Mouse (Mus musculus): ENCODE measurements around the gene Plcb4.

The Plcb4 gene

DNA sequence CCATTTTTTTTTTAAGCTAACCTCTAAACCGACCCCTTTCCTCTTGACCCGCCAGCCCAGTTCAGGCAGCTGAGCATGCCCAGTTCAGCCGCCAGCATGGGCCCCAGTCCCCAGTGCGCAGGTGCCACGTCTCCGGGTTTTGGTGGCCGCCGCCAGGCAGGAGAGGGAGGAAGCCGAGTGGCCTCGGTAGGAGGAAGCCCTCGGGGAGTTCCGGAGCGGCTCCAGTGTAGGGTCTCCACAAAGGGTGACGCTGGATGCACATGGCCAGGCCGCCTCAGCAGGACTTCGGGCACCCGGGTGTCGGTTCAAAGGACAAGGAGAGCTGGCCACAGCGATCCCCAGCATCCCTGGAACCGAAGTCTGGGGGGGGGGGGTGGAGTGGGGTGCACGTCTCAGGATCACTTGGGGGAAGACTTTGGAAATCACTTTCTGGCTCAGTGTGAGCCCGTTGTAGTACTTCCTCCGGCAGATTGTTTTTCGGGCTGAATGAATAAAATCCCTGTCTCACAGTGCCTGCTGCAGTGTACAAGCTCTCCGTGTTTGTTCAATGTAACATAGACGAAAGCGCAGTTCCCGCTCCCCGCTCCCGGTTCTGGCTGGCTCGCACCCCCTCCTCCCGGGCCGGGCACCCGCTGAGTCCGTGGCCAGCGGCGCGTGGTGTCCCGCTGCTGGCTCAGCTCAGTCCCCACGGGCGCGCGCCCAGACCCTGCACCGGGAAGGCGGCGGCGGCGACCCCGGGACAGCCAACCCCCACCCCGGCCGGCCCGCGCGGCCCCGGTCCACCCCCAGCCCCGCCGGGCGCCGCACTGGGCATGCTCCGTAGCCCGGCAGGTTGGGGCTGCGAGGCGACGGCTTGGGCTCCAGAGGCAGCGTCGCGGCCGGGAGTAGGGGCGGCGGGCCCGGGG lies at the start of gene Plcb4:
Gene Plcb4 (plus strand): TSS at position 526 of the 905 bp plus-strand sequence.
- peak; percentile 78 for DNase-seq (ENCODE audit: low read depth, low spot score)

DNA sequence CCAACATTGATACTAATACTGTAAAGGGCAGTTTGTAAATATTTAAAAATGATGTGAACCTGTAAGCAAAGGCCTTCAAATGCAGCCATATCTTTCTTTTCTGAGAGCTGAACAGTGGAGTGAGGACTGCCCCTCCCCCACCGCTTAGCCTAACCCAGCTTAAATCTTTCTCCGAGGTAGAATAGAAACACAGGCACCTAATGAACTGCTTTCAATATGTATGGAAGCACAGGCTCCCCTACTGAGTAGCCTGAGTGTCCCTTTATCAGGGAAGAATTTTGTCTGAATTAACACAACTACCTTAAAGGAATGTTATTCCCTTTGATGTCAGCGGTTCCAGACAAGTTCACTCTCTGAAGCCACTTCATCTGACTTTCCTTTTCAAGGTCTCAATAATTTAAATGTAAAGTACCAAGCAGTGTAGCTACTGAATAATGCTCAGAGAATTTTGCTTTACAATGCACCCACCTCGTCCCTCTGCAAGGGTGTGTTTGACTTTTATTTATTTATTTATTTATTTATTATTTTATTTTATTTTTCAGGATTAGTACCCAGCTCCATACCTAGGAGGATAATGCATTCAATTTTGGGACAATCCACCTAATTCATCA lies 44.1 kb upstream of the Plcb4 start:
- no peak for DNase-seq (ENCODE audit: low read depth, low spot score)

DNA sequence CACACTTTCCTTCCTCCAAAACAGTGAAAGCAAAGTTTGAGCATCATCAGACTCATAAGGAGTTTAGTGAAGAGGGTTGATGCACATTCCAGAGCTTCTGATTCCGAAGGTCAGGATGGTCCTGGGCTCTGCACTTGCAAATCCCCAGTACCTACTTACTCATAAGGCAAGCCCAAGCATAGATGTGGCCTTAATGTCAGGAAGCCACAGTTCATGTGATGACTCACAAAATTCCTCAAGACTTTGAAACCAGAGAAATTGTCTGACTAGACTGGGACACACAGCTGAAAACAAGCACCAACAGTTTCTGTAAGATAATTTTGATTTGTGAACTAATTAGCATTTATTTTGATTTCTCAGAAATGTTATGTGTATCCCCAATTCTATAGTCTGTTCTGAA lies 42.7 kb upstream of the Plcb4 start:
- no peak for DNase-seq (ENCODE audit: low read depth, low spot score)

GRCm38 (mm10) chr2:135618551-135618950 lies 40.3 kb upstream of the Plcb4 start:
- no peak for DNase-seq (ENCODE audit: low read depth, low spot score)

GRCm38 (mm10) chr2:135619956-135620355 lies 38.9 kb upstream of the Plcb4 start:
- DNase-seq (ENCODE audit: low read depth, low spot score): no peak

- DNase-seq (ENCODE audit: low read depth, low spot score): no peak
Measured at GRCm38 (mm10) chr2:135627821-135628220, 31.0 kb upstream of the Plcb4 start.

GRCm38 (mm10) chr2:135637227-135637626 lies 21.6 kb upstream of the Plcb4 start:
- DNase-seq (ENCODE audit: low read depth, low spot score): no peak

DNA sequence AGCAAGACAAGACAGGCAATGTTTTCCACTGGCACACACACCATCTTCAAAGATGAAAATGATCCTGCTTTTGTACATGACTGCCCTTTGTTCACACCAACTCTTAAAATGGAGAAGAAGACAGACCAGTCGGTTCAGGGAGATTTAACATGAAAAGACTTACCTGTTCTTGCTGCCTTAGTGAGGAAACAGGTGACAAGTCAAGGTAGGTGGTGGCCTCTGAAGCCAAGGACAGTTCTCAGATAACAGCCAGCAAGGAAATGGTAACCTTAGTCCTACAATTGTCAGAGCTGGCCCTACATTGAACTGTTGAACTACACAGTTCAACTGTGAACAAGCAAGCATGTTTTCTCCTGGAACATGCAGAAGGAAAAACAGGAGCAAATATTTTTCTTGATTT lies 17.8 kb upstream of the Plcb4 start:
- DNase-seq (ENCODE audit: low read depth, low spot score): no peak

GRCm38 (mm10) chr2:135641636-135642035 lies 17.2 kb upstream of the Plcb4 start:
- no peak for DNase-seq (ENCODE audit: low read depth, low spot score)

GRCm38 (mm10) chr2:135646226-135646625 lies 12.6 kb upstream of the Plcb4 start:
- DNase-seq (ENCODE audit: low read depth, low spot score): no peak

GRCm38 (mm10) chr2:135646654-135647053 lies 12.2 kb upstream of the Plcb4 start:
- no peak for DNase-seq (ENCODE audit: low read depth, low spot score)

DNA sequence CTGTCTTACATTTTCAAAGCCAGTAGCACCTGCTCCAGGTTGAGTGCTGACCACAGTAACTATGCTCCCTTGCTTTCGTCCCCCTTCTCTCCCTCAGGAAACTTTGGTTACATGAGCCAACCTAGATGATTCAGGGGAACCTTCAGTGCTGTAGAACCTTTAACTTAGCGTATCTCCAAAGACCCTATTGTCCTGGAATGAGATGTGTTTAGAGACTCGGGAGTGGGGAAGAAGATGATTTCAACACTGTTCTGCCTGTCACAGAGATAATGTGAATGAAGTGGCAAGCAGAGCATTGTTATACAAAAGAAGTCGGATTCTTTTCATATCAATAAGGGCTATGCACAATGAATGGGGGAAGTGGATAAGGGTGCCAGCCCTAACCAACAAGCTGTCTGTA lies 10.8 kb upstream of the Plcb4 start:
- DNase-seq (ENCODE audit: low read depth, low spot score): no peak

DNA sequence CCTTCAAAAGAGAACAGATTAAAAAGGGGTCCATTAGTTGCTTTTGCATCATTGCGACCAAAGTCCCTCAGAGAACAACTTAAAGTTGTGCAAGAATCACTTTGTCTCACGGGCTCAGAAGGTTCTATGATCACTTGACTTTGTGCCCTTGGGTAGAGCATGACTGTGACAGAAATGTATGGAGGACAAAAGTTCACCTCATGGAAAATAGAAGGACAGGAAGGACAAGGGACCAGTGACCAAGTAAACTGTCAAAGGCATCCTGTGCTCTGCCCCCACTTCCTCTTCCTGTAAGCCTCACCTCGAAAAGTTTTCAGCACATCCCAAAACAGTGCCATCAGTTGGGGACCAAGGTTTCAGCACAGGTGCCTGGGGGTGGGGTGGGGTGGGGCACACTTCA lies 7.9 kb upstream of the Plcb4 start:
- DNase-seq (ENCODE audit: low read depth, low spot score): no peak

DNA sequence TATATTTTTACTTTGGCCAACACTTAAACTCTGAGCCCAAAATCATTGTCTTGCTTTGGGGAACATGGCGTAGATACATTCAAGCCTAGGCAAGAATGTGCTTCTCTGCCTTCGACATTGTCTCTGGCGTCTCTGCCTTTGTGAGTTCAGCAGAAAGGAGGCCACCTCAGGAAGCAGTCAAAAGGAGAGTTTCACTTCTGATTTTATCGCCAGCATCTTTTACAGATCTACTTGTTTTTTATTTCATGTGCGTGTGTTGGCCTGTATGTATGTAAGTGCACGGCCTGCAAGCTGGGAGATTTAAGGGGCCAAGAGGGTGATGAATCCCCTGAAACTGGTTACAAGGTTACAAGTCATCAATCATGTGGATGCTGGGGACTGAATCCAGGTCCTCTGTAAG lies 6.8 kb upstream of the Plcb4 start:
- peak; percentile 40 for DNase-seq (ENCODE audit: low read depth, low spot score)

- DNase-seq (ENCODE audit: low read depth, low spot score): no peak
Measured at GRCm38 (mm10) chr2:135652451-135652850, 6.4 kb upstream of the Plcb4 start.

DNA sequence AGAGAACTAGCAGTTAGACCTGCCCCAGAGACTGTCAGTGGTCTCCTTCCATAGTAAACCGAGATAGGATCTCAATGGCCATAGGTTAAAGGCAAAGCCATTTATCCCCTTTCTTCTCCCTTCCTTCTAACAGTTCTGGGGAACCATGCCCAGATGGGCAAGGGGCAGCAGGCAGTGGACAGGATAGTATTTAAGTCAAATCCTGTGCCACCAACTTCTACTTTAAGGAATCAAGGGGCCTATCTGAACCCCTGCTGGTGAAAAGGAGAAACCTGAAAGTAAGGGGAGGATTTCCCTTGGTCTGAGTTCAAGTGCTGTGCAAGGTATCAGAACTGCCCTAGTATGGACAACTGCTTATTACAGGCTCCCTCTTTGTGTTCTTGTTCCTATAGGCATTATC lies 2.9 kb upstream of the Plcb4 start:
- no peak for DNase-seq (ENCODE audit: low read depth, low spot score)

DNA sequence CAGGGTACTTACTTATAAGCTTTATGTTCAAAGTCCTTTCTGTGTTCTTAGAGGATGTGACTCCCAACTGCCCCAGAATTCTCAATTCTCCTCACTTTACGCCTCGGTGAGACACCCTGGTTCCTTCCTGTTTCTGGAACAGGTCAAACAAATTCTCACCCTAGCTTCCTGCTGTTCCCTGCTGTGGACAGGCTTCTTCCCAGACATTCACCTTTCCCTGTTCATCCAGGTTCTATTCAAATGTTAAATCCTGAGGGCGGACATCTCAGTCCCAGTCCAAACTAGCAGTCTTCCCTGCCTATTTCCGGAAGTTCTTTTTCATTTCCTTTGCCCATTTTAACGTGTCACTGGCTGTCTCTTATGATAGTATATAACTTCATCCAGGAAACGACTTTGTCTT lies 2.2 kb upstream of the Plcb4 start:
- no peak for DNase-seq (ENCODE audit: low read depth, low spot score)

DNA sequence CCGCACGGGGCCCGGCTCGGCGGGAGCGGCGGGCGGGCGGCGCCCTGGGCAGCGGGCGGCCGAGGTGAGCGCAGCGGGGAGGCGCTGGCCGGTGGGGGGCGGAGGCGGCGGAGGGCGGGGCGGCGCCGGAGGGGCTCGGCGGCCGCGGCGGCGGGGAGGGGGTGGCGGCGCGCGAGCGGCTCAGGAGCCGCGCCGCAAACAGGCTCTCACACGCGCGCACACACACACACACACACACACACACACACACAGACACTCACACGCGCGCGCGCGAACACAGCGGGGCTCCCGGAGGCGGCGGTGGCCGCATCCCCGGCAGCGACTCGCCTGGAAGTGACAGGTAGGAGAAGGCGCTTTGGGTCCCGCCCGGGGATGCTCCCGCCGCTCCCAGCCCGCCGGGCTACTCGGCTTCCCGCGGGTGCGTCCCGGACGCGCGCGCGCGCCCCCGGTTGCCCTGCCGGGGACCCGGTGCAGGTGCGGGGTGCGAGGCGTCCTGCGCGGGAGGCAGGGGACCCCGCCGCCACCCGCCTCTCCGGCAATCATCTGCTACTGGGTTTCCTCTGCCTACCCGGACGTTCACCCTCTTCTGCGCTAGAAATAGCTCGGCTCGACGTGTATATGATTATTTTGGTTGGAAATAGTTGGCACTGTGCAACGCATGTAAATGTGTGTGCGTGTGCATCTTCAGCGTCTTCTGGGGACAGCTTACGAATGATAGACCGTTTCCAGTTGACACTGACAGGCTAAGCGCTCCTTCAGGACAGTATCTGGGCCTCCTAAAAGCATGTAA lies 775 bp downstream of the Plcb4 start:
- DNase-seq (ENCODE audit: low read depth, low spot score): peak; percentile 62

GRCm38 (mm10) chr2:135660816-135661215 lies 2.0 kb downstream of the Plcb4 start:
- DNase-seq (ENCODE audit: low read depth, low spot score): no peak

GRCm38 (mm10) chr2:135663785-135664184 lies 5.0 kb downstream of the Plcb4 start:
- no peak for DNase-seq (ENCODE audit: low read depth, low spot score)

- no peak for DNase-seq (ENCODE audit: low read depth, low spot score)
Measured at GRCm38 (mm10) chr2:135667496-135667895, 8.7 kb downstream of the Plcb4 start.

- no peak for DNase-seq (ENCODE audit: low read depth, low spot score)
Measured at GRCm38 (mm10) chr2:135672459-135673104, 13.8 kb downstream of the Plcb4 start.
